In genomic region chr2:30773313-30774005, GRCm38 (mm10) we compare ENCODE assay signal across 9 mouse cellular contexts. TPM values are rescaled to one million over a fixed set of nuclear protein-coding genes. Genes with fewer than 3 reads are reported as not detected.
DNase-seq lines count a peak whose midpoint lies in the region; ATAC-seq lines count a peak whose summit lies in the region.
"Had no signal": no experiment of that assay in that cellular context is flagged by ENCODE, and none has a peak within 500 bp of the region (broad histone marks: within the 10 kb centered on the region; RNA-seq: fewer than 3 reads in every experiment).

No protein-coding gene starts in this region.

- no peaks in the 10 kb centered on the region for H3K36me3 ChIP-seq in lung, embryonic 16.5 days (ENCODE audit: control insufficient read depth, insufficient read depth, low read length)
- H3K36me3 ChIP-seq in heart, embryonic 13.5 days: no peaks in the 10 kb centered on the region
- H3K36me3 ChIP-seq in kidney, embryonic 16.5 days (ENCODE audit: insufficient read depth, low read length): no peaks in the 10 kb centered on the region
- H3K36me3 ChIP-seq in neural tube, embryonic 14.5 days (ENCODE audit: control insufficient read depth, insufficient read depth, low read length): no peaks in the 10 kb centered on the region
- H3K36me3 ChIP-seq: embryonic facial prominence, embryonic 13.5 days had no signal

- peak overlapping the region; percentile 83 for H3K27ac ChIP-seq in lung, embryonic 16.5 days (ENCODE audit: low read length)
- peak overlapping the region; percentile 96 for H3K27ac ChIP-seq in heart, embryonic 13.5 days (replicated peaks)
- H3K27ac ChIP-seq in kidney, embryonic 16.5 days (ENCODE audit: low read length): peak overlapping the region; percentile 95
- H3K27ac ChIP-seq in neural tube, embryonic 14.5 days (ENCODE audit: low read depth, low read length): peak overlapping the region; percentile 34; the same call in 1 of the 2 replicates

- no peaks in the 10 kb centered on the region for H3K27me3 ChIP-seq in lung, embryonic 16.5 days (ENCODE audit: control insufficient read depth, insufficient read depth, low read depth, low read length)
- H3K27me3 ChIP-seq in heart, embryonic 13.5 days (replicated peaks): no peaks in the 10 kb centered on the region
- H3K27me3 ChIP-seq in kidney, embryonic 16.5 days (ENCODE audit: insufficient read depth, low read length): no peaks in the 10 kb centered on the region
- H3K27me3 ChIP-seq in neural tube, embryonic 14.5 days (ENCODE audit: control insufficient read depth, insufficient read depth, low read length): no peaks in the 10 kb centered on the region
- H3K27me3 ChIP-seq: embryonic facial prominence, embryonic 13.5 days had no signal

- H3K9me3 ChIP-seq in lung, embryonic 16.5 days (ENCODE audit: control insufficient read depth, low read length): no peaks in the 10 kb centered on the region
- no peaks in the 10 kb centered on the region for H3K9me3 ChIP-seq in heart, embryonic 13.5 days
- no peaks in the 10 kb centered on the region for H3K9me3 ChIP-seq in kidney, embryonic 16.5 days (ENCODE audit: low read length)
- H3K9me3 ChIP-seq in neural tube, embryonic 14.5 days (ENCODE audit: control insufficient read depth, low read length): no peaks in the 10 kb centered on the region
- H3K9me3 ChIP-seq: embryonic facial prominence, embryonic 13.5 days had no signal

- peaks cover 18% of the 10 kb centered on the region for H3K4me1 ChIP-seq in lung, embryonic 16.5 days (replicated peaks; ENCODE audit: control insufficient read depth, insufficient read depth, low read length)
- peaks cover 41% of the 10 kb centered on the region for H3K4me1 ChIP-seq in heart, embryonic 13.5 days
- H3K4me1 ChIP-seq in kidney, embryonic 16.5 days (ENCODE audit: insufficient read depth, low read length): peaks cover 31% of the 10 kb centered on the region
- H3K4me1 ChIP-seq in neural tube, embryonic 14.5 days (ENCODE audit: control insufficient read depth, insufficient read depth, low read length): peaks cover 12% of the 10 kb centered on the region

- DNase-seq in lung, postnatal 14 days: no peak
- no peak for DNase-seq in layer of hippocampus, adult 18-20 months (ENCODE audit: low spot score in 2 of 2)
- DNase-seq in right cerebral cortex, postnatal 36 days (ENCODE audit: low spot score in 2 of 2): no peak
- DNase-seq in gastrocnemius, adult 18-20 months (ENCODE audit: low spot score): no peak

- 71% methylated on average over 8 of the region's 8 CpGs for WGBS in lung, embryonic 16.5 days
- WGBS in heart, embryonic 13.5 days: 76% methylated on average over 8 of the region's 8 CpGs
- 76% methylated on average over 8 of the region's 8 CpGs for WGBS in kidney, embryonic 16.5 days
- 79% methylated on average over 8 of the region's 8 CpGs for WGBS in neural tube, embryonic 14.5 days

- H3K4me3 ChIP-seq in lung, embryonic 16.5 days (ENCODE audit: low read length): no peak overlapping the region
- H3K4me3 ChIP-seq in heart, embryonic 13.5 days: no peak overlapping the region
- H3K4me3 ChIP-seq in kidney, embryonic 16.5 days (ENCODE audit: low read length): no peak overlapping the region
- H3K4me3 ChIP-seq in neural tube, embryonic 14.5 days (ENCODE audit: low read depth, low read length): no peak overlapping the region
- H3K4me3 ChIP-seq: embryonic facial prominence, embryonic 13.5 days had no signal

- no peak overlapping the region for H3K9ac ChIP-seq in lung, embryonic 16.5 days (ENCODE audit: low read length)
- no peak overlapping the region for H3K9ac ChIP-seq in heart, embryonic 13.5 days
- H3K9ac ChIP-seq in kidney, embryonic 16.5 days (replicated peaks; ENCODE audit: low read length): no peak overlapping the region
- no peak overlapping the region for H3K9ac ChIP-seq in neural tube, embryonic 14.5 days (replicated peaks; ENCODE audit: low read depth, low read length)
- H3K9ac ChIP-seq: embryonic facial prominence, embryonic 13.5 days had no signal

- H3K4me2 ChIP-seq in lung, embryonic 16.5 days (ENCODE audit: low read depth, low read length): no peak overlapping the region
- peak overlapping the region; percentile 97 for H3K4me2 ChIP-seq in heart, embryonic 13.5 days
- no peak overlapping the region for H3K4me2 ChIP-seq in kidney, embryonic 16.5 days (replicated peaks; ENCODE audit: low read depth, low read length)
- H3K4me2 ChIP-seq in neural tube, embryonic 14.5 days (ENCODE audit: low read depth, low read length): no peak overlapping the region
- H3K4me2 ChIP-seq: embryonic facial prominence, embryonic 13.5 days had no signal

- ATAC-seq in lung, embryonic 16.5 days (ENCODE audit: low read depth): no peak
- ATAC-seq in heart, embryonic 13.5 days (ENCODE audit: extremely low read depth, insufficient number of reproducible peaks, low FRiP score, low TSS enrichment): no peak
- no peak for ATAC-seq in kidney, embryonic 16.5 days (ENCODE audit: low FRiP score, low TSS enrichment)
- ATAC-seq in neural tube, embryonic 14.5 days (ENCODE audit: low read depth): no peak

RNA-seq across cellular contexts. Expression of gene 1700001O22Rik, which starts 30.0 kb away (rescaled TPM):
- 3.7 and 4.2 TPM in 2 replicates for polyA plus RNA-seq in lung, embryonic 16.5 days (2015; fragmentation: Nextera tagmentation; extraction: Ambion mirVana)
- 1.7 and 2.1 TPM in 2 replicates for polyA plus RNA-seq in heart, embryonic 13.5 days (2015; fragmentation: Nextera tagmentation; extraction: Ambion mirVana)
- 5.1 and 5.2 TPM in 2 replicates for polyA plus RNA-seq in kidney, embryonic 16.5 days (2015; fragmentation: Nextera tagmentation; extraction: Ambion mirVana)
- 0.89 and 1.9 TPM in 2 replicates for polyA plus RNA-seq in neural tube, embryonic 14.5 days (2014; fragmentation: Nextera tagmentation; extraction: Ambion mirVana)
- total RNA-seq in layer of hippocampus, adult 18-20 months (2021): 1 to 10 TPM; 4.9 to 5.2 TPM
- total RNA-seq in gastrocnemius, adult 18-20 months (2021): 1 to 10 TPM; 2.4 to 8.2 TPM

RNA-seq across cellular contexts. Expression of gene Ntmt1, which starts 34.2 kb away (rescaled TPM):
- 76.4 and 76.6 TPM in 2 replicates for polyA plus RNA-seq in lung, embryonic 16.5 days (2015; fragmentation: Nextera tagmentation; extraction: Ambion mirVana)
- 72.7 and 81.4 TPM in 2 replicates for polyA plus RNA-seq in heart, embryonic 13.5 days (2015; fragmentation: Nextera tagmentation; extraction: Ambion mirVana)
- polyA plus RNA-seq in kidney, embryonic 16.5 days (2015; fragmentation: Nextera tagmentation; extraction: Ambion mirVana): 92.9 and 94.9 TPM in 2 replicates
- 105 and 112 TPM in 2 replicates for polyA plus RNA-seq in neural tube, embryonic 14.5 days (2014; fragmentation: Nextera tagmentation; extraction: Ambion mirVana)
- total RNA-seq in layer of hippocampus, adult 18-20 months (2021): 10 to 100 TPM; 32.1 to 32.5 TPM
- 10 to 100 TPM; 10.6 to 11.3 TPM for total RNA-seq in gastrocnemius, adult 18-20 months (2021)

RNA-seq across cellular contexts. Expression of gene Asb6, which starts 56.7 kb away (rescaled TPM):
- polyA plus RNA-seq in lung, embryonic 16.5 days (2015; fragmentation: Nextera tagmentation; extraction: Ambion mirVana): 32.7 and 33.5 TPM in 2 replicates
- 20.0 and 21.8 TPM in 2 replicates for polyA plus RNA-seq in heart, embryonic 13.5 days (2015; fragmentation: Nextera tagmentation; extraction: Ambion mirVana)
- 39.0 and 42.7 TPM in 2 replicates for polyA plus RNA-seq in kidney, embryonic 16.5 days (2015; fragmentation: Nextera tagmentation; extraction: Ambion mirVana)
- 35.9 and 36.9 TPM in 2 replicates for polyA plus RNA-seq in neural tube, embryonic 14.5 days (2014; fragmentation: Nextera tagmentation; extraction: Ambion mirVana)
- 10 to 100 TPM; 40.2 to 43.3 TPM for total RNA-seq in layer of hippocampus, adult 18-20 months (2021)
- 1 to 10 TPM; 7.2 to 9.7 TPM for total RNA-seq in gastrocnemius, adult 18-20 months (2021)

Comparison
In these comparisons a context has a peak if more than half of its experiments do, and no peak if none do; other contexts are left out.
1. H3K27ac ChIP-seq: peak in every context shown above with its lines; median percentile 96 in heart, embryonic 13.5 days; 95 in kidney, embryonic 16.5 days; 83 in lung, embryonic 16.5 days; 34 in neural tube, embryonic 14.5 days.